Mouse (Mus musculus): Measurements from ENCODE around the gene Selenoo. TPM values are rescaled to one million over a fixed set of nuclear protein-coding genes. Genes with fewer than 3 reads are reported as not detected.

Gene Selenoo
- 20.2 and 23.9 TPM in 2 replicates for polyA plus RNA-seq (2015; fragmentation: Nextera tagmentation; extraction: Ambion mirVana)

DNA sequence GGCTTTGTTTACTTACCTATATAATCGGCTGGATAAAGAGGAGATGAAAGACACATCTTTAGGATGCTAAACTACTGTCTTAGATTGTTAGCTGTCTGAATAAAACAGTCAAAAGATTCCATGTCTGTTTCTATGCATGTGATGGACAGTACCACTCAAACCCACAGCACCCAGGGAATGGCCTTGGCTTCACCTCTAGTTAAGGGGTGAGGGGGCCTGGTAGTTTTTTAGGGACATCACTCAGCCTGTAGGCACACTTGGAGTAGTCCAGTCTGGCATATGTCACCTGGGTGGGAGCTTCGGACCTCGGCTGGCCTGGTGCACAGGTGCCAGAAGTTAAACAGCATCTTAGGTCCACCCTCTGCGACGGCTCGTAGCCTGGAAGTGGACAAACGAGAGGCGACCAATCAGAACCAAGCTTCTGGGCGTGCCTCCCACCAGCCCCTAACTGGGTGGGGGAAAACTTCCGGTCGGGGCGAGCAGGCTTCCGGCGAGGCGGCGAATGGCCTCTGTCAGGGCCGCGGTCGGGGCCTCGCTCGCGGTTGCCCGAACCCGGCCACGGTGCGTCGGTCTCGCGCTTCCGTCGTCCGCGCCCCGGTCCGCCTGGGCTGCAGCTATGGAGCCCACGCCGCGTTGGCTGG lies at the start of gene Selenoo:
Gene Selenoo, plus strand, starts transcription at position 478 of the 641 bp plus-strand sequence.
- Histone ChIP-seq H3K9ac (replicated peaks) (peak within 1 kb of the TSS; percentile 97), H3K27me3 (no peaks in the 10 kb centered on the region), H3K4me1 (replicated peaks) (peaks cover 29% of the 10 kb centered on the region), H3K4me3 (replicated peaks) (peak within 1 kb of the TSS; percentile 84), H3K36me3 (peaks cover 52% of the 10 kb centered on the region), H3K4me2 (replicated peaks) (peak within 1 kb of the TSS; percentile 90), H3K9me3 (no peaks in the 10 kb centered on the region), H3K27ac (peak within 1 kb of the TSS; percentile 86)
- 3% methylated on average over 29 of the region's 38 CpGs for WGBS
- ATAC-seq: peak; percentile 94

DNA sequence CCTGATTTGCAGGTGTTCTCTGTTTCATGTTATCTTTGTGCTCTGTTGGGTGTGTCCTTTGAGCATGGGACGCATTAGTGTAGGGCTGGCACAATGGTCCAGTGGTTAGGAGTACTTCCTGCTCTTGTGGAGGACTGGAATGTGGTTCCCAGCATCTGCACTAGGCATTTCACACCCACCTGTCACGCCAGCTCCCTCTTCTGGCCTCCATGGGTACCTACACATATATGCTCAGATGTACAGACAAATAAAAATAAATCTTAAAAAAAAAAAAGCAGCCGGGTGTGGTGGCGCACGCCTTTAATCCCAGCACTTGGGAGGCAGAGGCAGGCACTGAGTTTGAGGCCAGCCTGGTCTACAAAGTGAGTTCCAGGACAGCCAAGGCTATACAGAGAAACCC lies 44.5 kb upstream of the Selenoo start:
- H3K4me2 ChIP-seq (replicated peaks): no peak overlapping the region
- no peaks in the 10 kb centered on the region for H3K27me3 ChIP-seq
- H3K9ac ChIP-seq (replicated peaks): no peak overlapping the region
- H3K4me3 ChIP-seq (replicated peaks): no peak overlapping the region
- no peaks in the 10 kb centered on the region for H3K36me3 ChIP-seq
- no peak overlapping the region for H3K27ac ChIP-seq
- 79% methylated on average over 5 of the region's 5 CpGs for WGBS
- no peaks in the 10 kb centered on the region for H3K4me1 ChIP-seq (replicated peaks)
- no peak for ATAC-seq
- peaks cover 12% of the 10 kb centered on the region; the same call in 1 of the 2 replicates for H3K9me3 ChIP-seq

DNA sequence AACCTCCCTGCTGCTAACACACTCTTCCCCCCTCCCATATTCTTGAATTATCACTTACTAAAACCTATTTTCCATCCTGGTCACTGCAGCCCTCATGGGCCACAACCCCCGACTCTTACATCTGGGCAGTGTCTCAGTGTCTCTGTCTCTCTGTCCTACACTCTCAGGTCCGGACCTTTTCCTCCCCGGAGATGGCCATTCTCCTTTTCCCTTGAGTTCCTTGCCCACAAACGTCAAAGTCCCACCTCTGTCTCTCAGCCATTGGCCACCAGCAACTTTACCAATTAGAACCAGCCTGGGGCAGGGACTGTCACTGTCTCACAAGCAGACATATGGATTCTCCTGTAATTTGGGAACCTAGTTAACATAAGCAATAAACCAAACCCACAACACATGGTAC lies 42.5 kb upstream of the Selenoo start:
- H3K27ac ChIP-seq: no peak overlapping the region
- no peaks in the 10 kb centered on the region for H3K27me3 ChIP-seq
- no peaks in the 10 kb centered on the region for H3K4me1 ChIP-seq (replicated peaks)
- peaks cover 12% of the 10 kb centered on the region; the same call in 1 of the 2 replicates for H3K9me3 ChIP-seq
- no peak overlapping the region for H3K9ac ChIP-seq (replicated peaks)
- no peaks in the 10 kb centered on the region for H3K36me3 ChIP-seq
- WGBS: 81% methylated on average over 4 of the region's 4 CpGs
- no peak overlapping the region for H3K4me2 ChIP-seq (replicated peaks)
- H3K4me3 ChIP-seq (replicated peaks): no peak overlapping the region
- no peak for ATAC-seq

DNA sequence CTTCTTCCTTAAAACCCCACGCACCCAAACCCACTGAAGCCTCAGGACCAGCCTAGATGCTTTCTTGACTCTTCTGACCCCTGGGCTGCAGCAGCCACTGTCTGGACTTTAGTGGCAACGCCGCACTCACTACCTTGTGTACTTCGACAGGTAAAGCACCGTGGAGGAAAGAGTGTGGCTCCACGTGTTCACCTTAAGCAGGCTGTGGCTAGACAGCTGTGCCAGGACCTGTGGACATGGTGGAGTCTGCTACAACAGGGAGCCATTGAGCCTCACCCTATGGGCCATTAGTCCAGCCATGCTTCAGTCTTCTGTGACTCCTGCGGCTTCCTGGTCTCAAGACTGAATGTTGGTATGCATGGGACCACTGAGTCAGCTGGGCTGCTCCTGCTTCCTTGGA lies 34.2 kb upstream of the Selenoo start:
- Histone ChIP-seq H3K4me3 (replicated peaks) (no peak overlapping the region), H3K4me1 (replicated peaks) (peaks cover 5% of the 10 kb centered on the region), H3K27ac (no peak overlapping the region), H3K9me3 (no peaks in the 10 kb centered on the region), H3K27me3 (peaks cover 21% of the 10 kb centered on the region), H3K4me2 (replicated peaks) (no peak overlapping the region), H3K36me3 (no peaks in the 10 kb centered on the region), H3K9ac (replicated peaks) (no peak overlapping the region)
- ATAC-seq: no peak
- 92% methylated on average over 7 of the region's 7 CpGs for WGBS

DNA sequence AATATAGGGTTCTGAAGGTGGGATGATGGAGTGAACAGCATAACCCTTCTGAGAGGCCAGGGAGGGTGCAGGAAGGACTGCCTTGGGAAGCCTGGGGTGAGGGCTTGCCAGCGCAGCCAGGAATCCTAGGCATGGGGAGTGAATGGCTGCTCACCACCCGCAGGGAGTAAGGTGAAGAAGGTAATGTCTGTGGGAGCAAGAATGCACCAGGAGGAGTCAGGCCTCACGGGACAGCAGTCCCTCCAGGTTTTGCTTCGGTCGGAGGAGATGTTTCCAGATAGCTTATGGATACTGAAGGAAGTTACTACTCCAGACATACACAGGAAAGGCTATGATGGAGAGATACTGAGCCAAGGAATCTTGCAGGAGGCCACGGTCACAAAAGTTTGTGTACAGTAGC lies 30.1 kb upstream of the Selenoo start:
- Histone ChIP-seq H3K4me2 (replicated peaks) (peak overlapping the region; percentile 91), H3K9me3 (no peaks in the 10 kb centered on the region), H3K27ac (no peak overlapping the region), H3K27me3 (peaks cover 39% of the 10 kb centered on the region), H3K9ac (replicated peaks) (peak overlapping the region; percentile 83), H3K36me3 (no peaks in the 10 kb centered on the region), H3K4me3 (replicated peaks) (peak overlapping the region; percentile 70), H3K4me1 (replicated peaks) (peaks cover 19% of the 10 kb centered on the region)
- no peak for ATAC-seq
- 37% methylated on average over 6 of the region's 6 CpGs for WGBS

DNA sequence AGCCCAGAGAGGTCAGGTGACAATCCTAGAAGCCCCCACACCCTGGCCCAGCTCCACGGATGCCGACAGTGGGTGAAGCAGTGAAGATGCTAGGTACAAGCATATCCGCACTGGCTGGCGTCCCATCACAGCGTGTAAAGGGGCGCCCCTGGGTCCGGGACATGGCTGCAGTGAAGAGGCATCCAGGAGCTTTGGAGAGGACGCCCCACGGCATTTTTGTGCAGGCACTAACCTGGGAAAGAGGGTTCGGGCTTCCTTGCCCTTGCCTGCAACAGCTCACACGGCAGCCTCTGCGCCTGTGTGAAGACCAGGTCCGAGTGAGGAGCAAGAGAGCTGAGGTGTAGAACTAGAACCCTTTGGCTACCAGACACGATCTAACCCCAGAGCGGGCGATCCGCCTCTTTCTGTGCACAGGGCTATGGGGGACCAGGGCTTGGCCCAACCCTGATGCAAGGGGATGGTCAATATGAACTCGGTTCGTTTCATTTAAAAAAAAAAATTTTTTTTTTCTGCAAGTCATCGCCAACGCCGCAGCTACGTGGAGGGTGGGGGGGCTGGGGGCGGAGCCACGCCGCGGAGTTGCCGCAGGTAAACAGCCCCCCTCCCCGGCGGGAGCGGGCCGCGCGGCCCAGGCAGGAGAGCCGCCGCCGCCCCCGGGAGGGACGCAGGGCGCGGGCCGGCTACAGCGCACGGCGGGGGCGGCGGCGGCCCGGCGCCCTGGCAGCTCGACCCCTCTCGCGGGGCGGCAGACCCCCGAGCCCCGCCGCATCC lies 29.5 kb upstream of the Selenoo start, which contains the start of gene Panx2:
Gene Panx2, plus strand, starts transcription at position 574 of the 771 bp plus-strand sequence.
- Histone ChIP-seq H3K9me3 (no peaks in the 10 kb centered on the region), H3K27me3 (peaks cover 39% of the 10 kb centered on the region), H3K27ac (peak within 1 kb of the TSS; percentile 67), H3K4me3 (replicated peaks) (peak within 1 kb of the TSS; percentile 70), H3K4me1 (replicated peaks) (peaks cover 19% of the 10 kb centered on the region), H3K36me3 (no peaks in the 10 kb centered on the region), H3K4me2 (replicated peaks) (peak within 1 kb of the TSS; percentile 91), H3K9ac (replicated peaks) (peak within 1 kb of the TSS; percentile 83)
- peak; percentile 62 for ATAC-seq
- 2% methylated on average over 29 of the region's 57 CpGs for WGBS

DNA sequence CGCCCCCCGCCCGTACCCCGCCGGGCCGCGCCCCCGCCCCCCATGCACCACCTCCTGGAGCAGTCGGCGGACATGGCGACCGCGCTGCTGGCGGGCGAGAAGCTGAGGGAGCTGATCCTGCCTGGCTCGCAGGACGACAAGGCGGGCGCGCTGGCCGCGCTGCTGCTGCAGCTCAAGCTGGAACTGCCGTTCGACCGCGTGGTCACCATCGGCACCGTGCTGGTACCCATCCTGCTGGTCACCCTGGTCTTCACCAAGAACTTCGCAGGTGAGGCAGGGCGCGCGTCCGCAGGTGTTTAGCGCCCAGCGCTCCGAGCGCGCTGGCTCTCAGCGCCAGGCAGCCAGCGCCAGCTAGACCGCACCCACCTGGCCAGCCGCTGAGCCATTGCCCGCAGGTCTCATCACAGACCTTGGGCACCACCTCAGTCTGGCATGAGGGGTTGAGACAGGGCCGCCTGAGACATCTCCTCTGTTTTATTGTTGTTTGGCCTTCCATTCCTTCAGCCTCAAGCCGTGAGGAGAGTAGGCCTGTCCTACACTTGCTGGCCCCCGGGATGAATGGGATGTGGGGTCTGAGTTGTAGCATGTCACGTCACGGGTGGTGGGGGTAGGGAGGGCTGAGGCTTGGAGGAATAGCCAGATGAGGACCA lies 28.7 kb upstream of the Selenoo start:
- ATAC-seq: peak; percentile 70
- Histone ChIP-seq H3K4me1 (replicated peaks) (peaks cover 19% of the 10 kb centered on the region), H3K9me3 (no peaks in the 10 kb centered on the region), H3K27ac (peak overlapping the region; percentile 67), H3K36me3 (no peaks in the 10 kb centered on the region), H3K4me3 (replicated peaks) (peak overlapping the region; percentile 70), H3K4me2 (replicated peaks) (peak overlapping the region; percentile 91), H3K27me3 (peaks cover 43% of the 10 kb centered on the region), H3K9ac (replicated peaks) (peak overlapping the region; percentile 83)
- WGBS: 2% methylated on average over 31 of the region's 48 CpGs

DNA sequence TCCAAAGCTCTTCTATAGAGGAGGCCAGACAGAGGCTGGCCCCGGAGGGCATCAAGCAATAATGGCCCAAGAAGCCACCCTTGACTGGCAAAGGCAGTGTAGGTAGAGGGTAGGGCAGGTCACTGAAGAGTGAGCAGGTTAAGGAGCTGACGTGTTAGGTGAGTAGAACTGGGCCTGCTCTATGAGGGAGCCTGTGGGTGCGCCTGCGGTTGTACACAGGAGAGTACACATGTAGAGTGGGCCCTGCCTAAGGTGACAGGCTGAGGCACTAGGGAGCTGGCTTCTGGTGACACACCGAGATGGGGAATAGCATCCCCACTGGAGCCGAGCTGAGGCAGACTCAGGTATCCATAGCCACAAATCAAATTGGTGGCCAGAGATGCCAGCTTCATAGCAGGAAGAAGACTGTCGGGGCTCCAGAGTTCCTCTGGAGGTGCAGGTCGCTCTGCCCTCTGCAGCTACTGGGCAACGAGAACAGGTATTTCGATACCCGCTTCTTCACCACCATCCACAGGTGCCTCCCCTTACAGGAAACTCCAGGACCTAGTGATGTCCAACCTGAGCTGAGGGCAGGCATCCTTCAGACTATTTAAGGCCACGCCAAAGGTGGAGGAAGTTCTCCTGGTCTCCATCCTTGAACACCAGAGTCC lies 27.9 kb upstream of the Selenoo start:
- Histone ChIP-seq H3K4me1 (replicated peaks) (peaks cover 19% of the 10 kb centered on the region), H3K9ac (replicated peaks) (peak overlapping the region; percentile 83), H3K9me3 (no peaks in the 10 kb centered on the region), H3K4me3 (replicated peaks) (peak overlapping the region; percentile 70), H3K36me3 (no peaks in the 10 kb centered on the region), H3K27ac (no peak overlapping the region), H3K27me3 (peaks cover 51% of the 10 kb centered on the region), H3K4me2 (replicated peaks) (peak overlapping the region; percentile 91)
- ATAC-seq: 0 out of 2 replicates have a peak, but pooled peaks have one; percentile 7
- 88% methylated on average over 12 of the region's 12 CpGs for WGBS

DNA sequence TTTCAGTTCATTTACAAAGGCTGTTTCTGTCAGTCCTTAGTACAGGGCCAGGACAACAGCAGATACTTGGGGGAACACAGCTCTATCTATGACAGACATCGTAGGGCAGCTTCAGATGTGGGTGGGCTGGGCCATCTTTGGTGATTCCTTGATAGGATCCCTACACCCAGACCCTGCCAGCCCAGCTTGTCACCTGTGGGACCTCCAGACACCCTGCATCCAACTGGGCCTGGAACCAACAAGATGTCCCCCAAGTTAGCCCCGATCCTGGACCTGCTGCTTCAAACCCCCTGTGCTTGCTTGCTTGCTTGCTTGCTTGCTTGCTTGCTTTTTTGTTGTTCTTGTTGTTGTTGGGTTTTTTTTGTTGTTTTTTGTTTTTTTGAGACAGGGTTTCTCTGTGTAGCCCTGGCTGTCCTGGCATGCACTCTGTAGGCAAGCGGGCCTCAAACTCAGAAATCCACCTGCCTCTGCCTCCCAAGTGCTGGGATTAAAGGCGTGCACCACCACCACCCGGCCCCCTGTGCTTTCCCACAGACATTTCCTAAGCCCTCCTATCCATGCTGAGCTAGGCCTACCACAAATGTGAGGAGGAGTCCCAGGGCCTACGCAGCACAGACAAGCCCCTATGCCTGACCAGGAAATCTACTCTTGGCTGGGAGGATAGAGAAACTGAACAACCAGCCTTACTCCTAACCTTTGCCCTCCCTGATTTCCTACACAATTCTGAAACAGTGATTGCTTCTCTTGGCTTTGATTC lies 26.9 kb upstream of the Selenoo start:
- 80% methylated on average over 6 of the region's 6 CpGs for WGBS
- Histone ChIP-seq H3K4me3 (replicated peaks) (no peak overlapping the region), H3K36me3 (no peaks in the 10 kb centered on the region), H3K4me1 (replicated peaks) (peaks cover 19% of the 10 kb centered on the region), H3K9me3 (no peaks in the 10 kb centered on the region), H3K9ac (replicated peaks) (no peak overlapping the region), H3K27ac (no peak overlapping the region), H3K27me3 (peaks cover 57% of the 10 kb centered on the region), H3K4me2 (replicated peaks) (no peak overlapping the region)
- ATAC-seq: no peak

DNA sequence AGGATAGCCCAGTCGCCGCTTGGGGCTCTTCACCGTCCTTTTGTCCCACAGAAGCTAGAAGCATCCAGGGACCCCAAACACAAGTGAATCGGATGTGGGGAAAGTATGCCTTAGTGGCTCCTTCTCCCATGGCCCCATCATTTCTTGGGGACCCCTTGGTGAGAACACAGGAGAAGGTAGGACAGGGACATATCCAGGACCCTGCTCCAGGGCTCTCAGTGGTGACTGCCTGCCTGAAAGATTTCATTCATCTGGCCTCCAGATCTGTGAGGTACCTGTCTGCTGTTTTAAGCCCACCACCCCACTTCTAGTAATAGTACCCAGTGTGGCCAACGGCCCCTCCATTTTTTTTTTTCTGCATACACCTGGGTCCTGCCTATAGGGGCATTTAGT lies 26.4 kb upstream of the Selenoo start:
- Histone ChIP-seq H3K9ac (replicated peaks) (no peak overlapping the region), H3K36me3 (no peaks in the 10 kb centered on the region), H3K4me3 (replicated peaks) (no peak overlapping the region), H3K27ac (no peak overlapping the region), H3K27me3 (peaks cover 62% of the 10 kb centered on the region), H3K4me1 (replicated peaks) (peaks cover 22% of the 10 kb centered on the region), H3K9me3 (no peaks in the 10 kb centered on the region), H3K4me2 (replicated peaks) (no peak overlapping the region)
- ATAC-seq: no peak
- 88% methylated on average over 5 of the region's 5 CpGs for WGBS

DNA sequence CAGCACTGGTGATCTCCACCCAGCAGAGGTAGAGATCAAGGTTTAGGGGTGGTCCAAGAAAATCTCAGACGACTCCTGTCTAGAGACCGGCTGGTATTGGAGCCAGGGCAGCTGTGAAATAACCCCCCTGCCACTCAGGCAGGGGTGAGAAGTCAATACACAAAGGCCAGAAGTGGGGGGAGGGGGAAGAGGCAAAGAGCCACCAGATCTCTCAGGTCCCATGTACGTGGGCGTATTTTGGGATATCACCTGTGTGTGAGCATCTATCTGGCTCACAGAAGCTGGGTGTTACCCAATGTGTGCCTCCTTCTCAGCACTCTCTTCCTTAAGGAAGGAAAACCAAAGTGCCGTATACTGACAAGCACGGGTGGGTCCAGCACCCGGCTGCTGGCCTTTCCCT lies 25.9 kb upstream of the Selenoo start:
- H3K4me1 ChIP-seq (replicated peaks): peaks cover 22% of the 10 kb centered on the region
- ATAC-seq: no peak
- H3K4me2 ChIP-seq (replicated peaks): no peak overlapping the region
- no peak overlapping the region for H3K9ac ChIP-seq (replicated peaks)
- H3K27ac ChIP-seq: no peak overlapping the region
- peaks cover 3% of the 10 kb centered on the region for H3K36me3 ChIP-seq
- H3K4me3 ChIP-seq (replicated peaks): no peak overlapping the region
- WGBS: 84% methylated on average over 7 of the region's 7 CpGs
- peaks cover 64% of the 10 kb centered on the region for H3K27me3 ChIP-seq
- H3K9me3 ChIP-seq: no peaks in the 10 kb centered on the region
